In genomic region chr9:50495405-50496150, GRCm38 (mm10) we compare ENCODE assay signal across 10 mouse cellular contexts. TPM values are rescaled to one million over a fixed set of nuclear protein-coding genes. Genes with fewer than 3 reads are reported as not detected.
DNase-seq lines count a peak whose midpoint lies in the region; ATAC-seq and TF ChIP-seq lines count a peak whose summit lies in the region.
"Had no signal": no experiment of that assay in that cellular context is flagged by ENCODE, and none has a peak within 500 bp of the region (broad histone marks: within the 10 kb centered on the region; RNA-seq: fewer than 3 reads in every experiment).

No protein-coding gene starts in this region.

- peak overlapping the region; percentile 24; the same call in 1 of the 2 replicates for H3K4me2 ChIP-seq in hindbrain, embryonic 12.5 days (replicated peaks)
- no peak overlapping the region for H3K4me2 ChIP-seq in hindbrain, postnatal 0 days (ENCODE audit: low read depth, low read length)
- peak overlapping the region; percentile 29; the same call in 1 of the 2 replicates for H3K4me2 ChIP-seq in liver, embryonic 15.5 days
- H3K4me2 ChIP-seq: neural tube, embryonic 13.5 days had no signal

- 76% methylated on average over 10 of the region's 10 CpGs for WGBS in hindbrain, embryonic 12.5 days
- 70% methylated on average over 10 of the region's 10 CpGs for WGBS in hindbrain, postnatal 0 days
- WGBS in liver, embryonic 15.5 days (ENCODE audit: insufficient replicate concordance) = 50% methylated on average over 10 of the region's 10 CpGs

- H3K27ac ChIP-seq in hindbrain, embryonic 12.5 days = no peak overlapping the region
- no peak overlapping the region for H3K27ac ChIP-seq in hindbrain, postnatal 0 days
- no peak overlapping the region for H3K27ac ChIP-seq in liver, embryonic 15.5 days (replicated peaks)
- H3K27ac ChIP-seq: layer of hippocampus, adult 2 months; neural tube, embryonic 13.5 days had no signal

- DNase-seq in hindbrain, postnatal 0 days (ENCODE audit: low spot score) = no peak
- peak; percentile 36 for DNase-seq in urinary bladder, postnatal 14 days (ENCODE audit: low spot score)
- no peak for DNase-seq in urinary bladder, adult 2 months (ENCODE audit: low spot score)
- DNase-seq in yolk sac, embryonic 10.5 days (ENCODE audit: low spot score) = peak; percentile 54
- no peak for DNase-seq in gastrocnemius, postnatal 4 days (ENCODE audit: low spot score in 2 of 2)
- DNase-seq in natural killer cell, adult 2 months (ENCODE audit: low spot score in 2 of 2) = no peak

- no peaks in the 10 kb centered on the region for H3K9me3 ChIP-seq in hindbrain, embryonic 12.5 days (replicated peaks)
- H3K9me3 ChIP-seq in hindbrain, postnatal 0 days (ENCODE audit: low read length) = no peaks in the 10 kb centered on the region
- H3K9me3 ChIP-seq in liver, embryonic 15.5 days (replicated peaks) = no peaks in the 10 kb centered on the region
- H3K9me3 ChIP-seq: neural tube, embryonic 13.5 days had no signal

- H3K9ac ChIP-seq in hindbrain, embryonic 12.5 days = no peak overlapping the region
- H3K9ac ChIP-seq in hindbrain, postnatal 0 days (replicated peaks; ENCODE audit: low read length) = no peak overlapping the region
- no peak overlapping the region for H3K9ac ChIP-seq in liver, embryonic 15.5 days
- H3K9ac ChIP-seq: neural tube, embryonic 13.5 days had no signal

- H3K4me1 ChIP-seq in hindbrain, embryonic 12.5 days = peaks cover 11% of the 10 kb centered on the region
- no peaks in the 10 kb centered on the region for H3K4me1 ChIP-seq in hindbrain, postnatal 0 days (ENCODE audit: insufficient read depth, low read length)
- peaks cover 27% of the 10 kb centered on the region for H3K4me1 ChIP-seq in liver, embryonic 15.5 days (replicated peaks)

- no peak overlapping the region for H3K4me3 ChIP-seq in hindbrain, embryonic 12.5 days
- H3K4me3 ChIP-seq in hindbrain, postnatal 0 days (ENCODE audit: low read length) = no peak overlapping the region
- H3K4me3 ChIP-seq in liver, embryonic 15.5 days (replicated peaks) = no peak overlapping the region
- H3K4me3 ChIP-seq: layer of hippocampus, adult 2 months; neural tube, embryonic 13.5 days had no signal

- H3K36me3 ChIP-seq in hindbrain, embryonic 12.5 days = no peaks in the 10 kb centered on the region
- no peaks in the 10 kb centered on the region for H3K36me3 ChIP-seq in hindbrain, postnatal 0 days (ENCODE audit: insufficient read depth, low read length)
- no peaks in the 10 kb centered on the region for H3K36me3 ChIP-seq in liver, embryonic 15.5 days (replicated peaks)
- H3K36me3 ChIP-seq: neural tube, embryonic 13.5 days had no signal

- ATAC-seq in hindbrain, embryonic 12.5 days (ENCODE audit: low FRiP score) = no peak
- no peak for ATAC-seq in hindbrain, postnatal 0 days
- no peak for ATAC-seq in liver, embryonic 15.5 days (ENCODE audit: insufficient read depth)

- H3K27me3 ChIP-seq in hindbrain, embryonic 12.5 days = no peaks in the 10 kb centered on the region
- H3K27me3 ChIP-seq in hindbrain, postnatal 0 days (ENCODE audit: insufficient read depth, low read length) = no peaks in the 10 kb centered on the region
- H3K27me3 ChIP-seq in liver, embryonic 15.5 days = no peaks in the 10 kb centered on the region
- H3K27me3 ChIP-seq: neural tube, embryonic 13.5 days had no signal

- no peak for TF ChIP-seq CTCF in hindbrain, postnatal 0 days (IDR thresholded peaks at IDR 0.05; ENCODE audit: low read depth)

RNA-seq across cellular contexts. Expression of gene Plet1, which starts 1.3 kb away (rescaled TPM):
- 0.79 and 1.1 TPM in 2 replicates for polyA plus RNA-seq in hindbrain, embryonic 12.5 days (2016; fragmentation: Nextera tagmentation; extraction: Ambion mirVana)
- total RNA-seq in hindbrain, postnatal 0 days (2014; rRNA removed) = 0.37 TPM in 1 of 2 replicates, not detected in the other
- 0.86 and 1.0 TPM in 2 replicates for polyA plus RNA-seq in hindbrain, postnatal 0 days (2015; fragmentation: Nextera tagmentation; extraction: Ambion mirVana)
- polyA plus RNA-seq in urinary bladder, adult 2 months (2012; rRNA removed) = 133 and 162 TPM in 2 replicates
- 0.17 and 0.35 TPM in 2 replicates for polyA plus RNA-seq in liver, embryonic 15.5 days (2015; fragmentation: Nextera tagmentation; extraction: Ambion mirVana)
- not detected for total RNA-seq in gastrocnemius, postnatal 4 days (2021)
- total RNA-seq: layer of hippocampus, adult 2 months had no signal

RNA-seq across cellular contexts. Expression of gene Pts, which starts 32.9 kb away (rescaled TPM):
- polyA plus RNA-seq in hindbrain, embryonic 12.5 days (2016; fragmentation: Nextera tagmentation; extraction: Ambion mirVana) = 95.1 and 96.2 TPM in 2 replicates
- total RNA-seq in hindbrain, postnatal 0 days (2014; rRNA removed) = 65.7 and 86.8 TPM in 2 replicates
- 114 and 115 TPM in 2 replicates for polyA plus RNA-seq in hindbrain, postnatal 0 days (2015; fragmentation: Nextera tagmentation; extraction: Ambion mirVana)
- polyA plus RNA-seq in urinary bladder, adult 2 months (2012; rRNA removed) = 101 and 137 TPM in 2 replicates
- 32.6 and 36.1 TPM in 2 replicates for polyA plus RNA-seq in liver, embryonic 15.5 days (2015; fragmentation: Nextera tagmentation; extraction: Ambion mirVana)
- 10 to 100 TPM; 21.0 to 24.0 TPM for total RNA-seq in gastrocnemius, postnatal 4 days (2021)

RNA-seq across cellular contexts. Expression of gene Il18, which starts 59.0 kb away (rescaled TPM):
- polyA plus RNA-seq in hindbrain, embryonic 12.5 days (2016; fragmentation: Nextera tagmentation; extraction: Ambion mirVana) = 9.7 and 10.5 TPM in 2 replicates
- 17.2 and 21.7 TPM in 2 replicates for total RNA-seq in hindbrain, postnatal 0 days (2014; rRNA removed)
- polyA plus RNA-seq in hindbrain, postnatal 0 days (2015; fragmentation: Nextera tagmentation; extraction: Ambion mirVana) = 38.0 and 39.5 TPM in 2 replicates
- polyA plus RNA-seq in urinary bladder, adult 2 months (2012; rRNA removed) = 5.7 and 8.2 TPM in 2 replicates
- 10.1 and 11.1 TPM in 2 replicates for polyA plus RNA-seq in liver, embryonic 15.5 days (2015; fragmentation: Nextera tagmentation; extraction: Ambion mirVana)
- 1 to 10 TPM in 1 of 2 experiments, under 1 TPM in 1; 0.34 to 1.1 TPM for total RNA-seq in gastrocnemius, postnatal 4 days (2021)

RNA-seq across cellular contexts. Expression of gene Bco2, which starts 59.4 kb away (rescaled TPM):
- 0.17 and 0.28 TPM in 2 replicates for polyA plus RNA-seq in hindbrain, embryonic 12.5 days (2016; fragmentation: Nextera tagmentation; extraction: Ambion mirVana)
- total RNA-seq in hindbrain, postnatal 0 days (2014; rRNA removed) = 0.21 and 0.72 TPM in 2 replicates
- polyA plus RNA-seq in hindbrain, postnatal 0 days (2015; fragmentation: Nextera tagmentation; extraction: Ambion mirVana) = 0.48 and 0.64 TPM in 2 replicates
- 0.77 and 0.80 TPM in 2 replicates for polyA plus RNA-seq in urinary bladder, adult 2 months (2012; rRNA removed)
- polyA plus RNA-seq in liver, embryonic 15.5 days (2015; fragmentation: Nextera tagmentation; extraction: Ambion mirVana) = 0.60 and 0.67 TPM in 2 replicates
- under 1 TPM; 0.13 to 0.17 TPM for total RNA-seq in gastrocnemius, postnatal 4 days (2021)

Comparison
In these comparisons a context has a peak if more than half of its experiments do, and no peak if none do; other contexts are left out.
1. DNase-seq: peak in urinary bladder, postnatal 14 days (single experiment) and yolk sac, embryonic 10.5 days (single experiment); none in hindbrain, postnatal 0 days (single experiment), urinary bladder, adult 2 months (single experiment), gastrocnemius, postnatal 4 days (0 of 2) and natural killer cell, adult 2 months (0 of 2).
2. RNA of gene Plet1, which starts 1.3 kb away (polyA plus RNA-seq): 133 to 162 TPM in urinary bladder, adult 2 months; 0.79 to 1.1 TPM in hindbrain, embryonic 12.5 days, 0.86 to 1.0 TPM in hindbrain, postnatal 0 days and 0.17 to 0.35 TPM in liver, embryonic 15.5 days; every median in the first group is over 10 times any median in the second.